Mouse (Mus musculus): ENCODE measurements at regions not wholly inside any gene's neighbourhood (a gene's known extent, or its start where the extent isn't known, plus 50 kb on each side); places are given as distances from the start of the nearest gene placed in this dataset.

- TF ChIP-seq CTCF (IDR thresholded peaks at IDR 0.05; ENCODE audit: insufficient read depth, low read depth, low read length) (no peak), POLR2A (IDR thresholded peaks at IDR 0.05; ENCODE audit: insufficient read depth, low read depth, low read length) (no peak)
These were observed 65.9 kb downstream of the Dlk1 start for GRCm38 (mm10) chr12:109518413-109519021.
